Mouse (Mus musculus) right cerebral cortex, adult 2 months (tissue): Measurements from ENCODE around the gene Agk.

Experiments
- DNase-seq, 2 experiments: peaks; one replicate each; pipeline ENCODE4 v3.0.0; 2021 to 2022; ENCODE audit warnings: low spot score in 2 of 2

Gene Agk

GRCm38 (mm10) chr6:40324897-40325841, at the start of gene Agk:
Agk (plus strand) TSS chr6:40325172.
- peak; percentile 70 to 71 for DNase-seq

- no peak for DNase-seq
Observed at GRCm38 (mm10) chr6:40300707-40301106, 24.3 kb upstream of the Agk start.

GRCm38 (mm10) chr6:40303379-40303778, 21.6 kb upstream of the Agk start:
- DNase-seq = peak; percentile 83 to 90

- DNase-seq = no peak
Observed at GRCm38 (mm10) chr6:40304972-40305371, 20.0 kb upstream of the Agk start.

GRCm38 (mm10) chr6:40326341-40326740, 1.4 kb downstream of the Agk start:
- no peak for DNase-seq

GRCm38 (mm10) chr6:40333497-40333896, 8.5 kb downstream of the Agk start:
- no peak for DNase-seq

GRCm38 (mm10) chr6:40336735-40337731, 12.1 kb downstream of the Agk start:
- DNase-seq = no peak

- DNase-seq = peak; percentile 72
Observed at GRCm38 (mm10) chr6:40346959-40347771, 22.2 kb downstream of the Agk start.

- no peak for DNase-seq
Observed at GRCm38 (mm10) chr6:40347772-40348111, 22.8 kb downstream of the Agk start.

GRCm38 (mm10) chr6:40350041-40350440, 25.1 kb downstream of the Agk start:
- no peak for DNase-seq

GRCm38 (mm10) chr6:40350856-40351255, 25.9 kb downstream of the Agk start:
- DNase-seq = no peak

- DNase-seq = no peak
Observed at GRCm38 (mm10) chr6:40353360-40353759, 28.4 kb downstream of the Agk start.

- no peak for DNase-seq
Observed at GRCm38 (mm10) chr6:40371031-40371430, 46.1 kb downstream of the Agk start.

GRCm38 (mm10) chr6:40380181-40380580, 55.2 kb downstream of the Agk start:
- DNase-seq = no peak

- DNase-seq = no peak
Observed at GRCm38 (mm10) chr6:40381908-40382307, 56.9 kb downstream of the Agk start.

- DNase-seq = no peak
Observed at GRCm38 (mm10) chr6:40385682-40386081, 60.7 kb downstream of the Agk start.

- DNase-seq = no peak
Observed at GRCm38 (mm10) chr6:40388660-40389059, 63.7 kb downstream of the Agk start.

GRCm38 (mm10) chr6:40390975-40391374, 66.0 kb downstream of the Agk start:
- DNase-seq = no peak

- peak; percentile 94 for DNase-seq
Observed at GRCm38 (mm10) chr6:40393213-40393612, 68.2 kb downstream of the Agk start.

- DNase-seq = no peak
Observed at GRCm38 (mm10) chr6:40402031-40402430, 77.1 kb downstream of the Agk start.

- DNase-seq = peak in 1 of 2 experiments; percentile 43
Observed at GRCm38 (mm10) chr6:40403640-40404285, 78.8 kb downstream of the Agk start.
